24 mouse cellular contexts compared by ENCODE assay signal in the genomic region with DNA sequence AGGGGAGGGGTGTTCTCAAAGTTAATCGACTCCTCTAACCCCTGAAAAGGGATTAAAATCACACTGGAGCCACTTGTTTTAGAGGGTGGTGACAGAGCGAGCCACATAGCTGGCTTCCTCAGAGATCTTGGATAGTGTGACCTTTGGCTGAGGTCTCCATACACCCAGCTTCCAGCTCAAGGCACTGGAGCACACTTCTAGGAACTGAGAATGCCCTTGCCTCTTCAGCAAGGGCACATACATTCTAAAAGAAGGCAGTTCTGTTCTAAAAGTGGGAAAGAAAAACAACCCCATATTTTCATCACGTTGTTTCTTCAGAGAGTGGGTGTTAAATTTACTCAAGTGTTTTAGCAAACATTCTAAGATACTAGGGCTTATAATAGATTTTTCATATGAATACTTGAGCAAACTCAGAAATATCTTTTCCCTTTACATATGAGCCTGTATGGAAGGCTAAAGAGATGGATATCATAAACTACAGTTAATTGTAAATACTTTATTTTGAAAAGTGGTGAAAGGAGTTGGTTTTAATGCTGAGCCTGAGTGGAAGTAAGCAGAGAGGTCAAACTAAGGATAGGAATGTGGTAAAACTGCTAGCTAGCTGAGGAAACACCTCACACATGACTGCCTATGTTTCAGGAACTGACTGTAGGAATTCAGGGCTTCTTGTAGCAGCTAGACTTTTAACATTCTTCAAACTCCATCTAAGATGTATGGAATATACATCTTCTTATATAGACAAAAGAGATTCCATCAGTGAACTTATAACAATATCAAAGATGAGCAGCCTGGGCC. TPM values are rescaled to one million over a fixed set of nuclear protein-coding genes. Genes with fewer than 3 reads are reported as not detected.
"Had no signal": no experiment of that assay in that cellular context is flagged by ENCODE, and none has a peak within 500 bp of the region (broad histone marks: within the 10 kb centered on the region; RNA-seq: fewer than 3 reads in every experiment).

No protein-coding gene starts in this region.

- ATAC-seq: liver, postnatal 0 days; midbrain, embryonic 13.5 days; midbrain, embryonic 15.5 days had no signal

- H3K36me3 ChIP-seq: liver, embryonic 13.5 days; liver, embryonic 15.5 days; midbrain, embryonic 13.5 days; midbrain, embryonic 15.5 days; neural tube, embryonic 12.5 days had no signal

- DNase-seq: liver; liver, embryonic 13.5 days; liver, postnatal 0 days; lung, postnatal 10 days; retina, postnatal 1 day; right cerebral cortex, adult 18-20 months; right cerebral cortex, postnatal 25 days; right cerebral cortex, postnatal 4 days; spleen, adult 18-20 months; thymus, adult 2 months; thymus, postnatal 25 days; thymus, postnatal 4 days had no signal

- H3K4me3 ChIP-seq: liver, embryonic 13.5 days; liver, embryonic 15.5 days; megakaryocyte, embryonic 14.5 days; midbrain, embryonic 13.5 days; midbrain, embryonic 15.5 days; neural tube, embryonic 12.5 days had no signal

- H3K9ac ChIP-seq: liver, embryonic 13.5 days; liver, embryonic 15.5 days; liver, postnatal 0 days; midbrain, embryonic 13.5 days; midbrain, embryonic 15.5 days; neural tube, embryonic 12.5 days had no signal

- H3K9me3 ChIP-seq: liver, embryonic 13.5 days; liver, embryonic 15.5 days; megakaryocyte, embryonic 14.5 days; midbrain, embryonic 13.5 days; midbrain, embryonic 15.5 days; neural tube, embryonic 12.5 days had no signal

- H3K27me3 ChIP-seq: liver, embryonic 13.5 days; liver, embryonic 15.5 days; megakaryocyte, embryonic 14.5 days; midbrain, embryonic 13.5 days; midbrain, embryonic 15.5 days; neural tube, embryonic 12.5 days had no signal

- H3K4me2 ChIP-seq: liver, embryonic 11.5 days; liver, embryonic 13.5 days; liver, embryonic 15.5 days; midbrain, embryonic 11.5 days; midbrain, embryonic 13.5 days; midbrain, embryonic 15.5 days; neural tube, embryonic 12.5 days had no signal

- H3K27ac ChIP-seq: liver, embryonic 13.5 days; liver, embryonic 15.5 days; macrophage; midbrain, embryonic 13.5 days; midbrain, embryonic 15.5 days; neural tube, embryonic 12.5 days had no signal

- H3K4me1 ChIP-seq: liver, embryonic 13.5 days; liver, embryonic 15.5 days; megakaryocyte, embryonic 14.5 days; midbrain, embryonic 13.5 days; midbrain, embryonic 15.5 days; neural tube, embryonic 12.5 days had no signal

RNA-seq across cellular contexts. Expression of gene Impg1, which starts 14.6 kb away (rescaled TPM):
- polyA plus RNA-seq: liver, embryonic 11.5 days; liver, embryonic 13.5 days; liver, embryonic 15.5 days; liver, postnatal 0 days; macrophage; midbrain, embryonic 11.5 days; midbrain, embryonic 13.5 days; midbrain, embryonic 15.5 days; midbrain, postnatal 0 days; neural tube, embryonic 12.5 days; neural tube, embryonic 14.5 days; small intestine, adult 2 months; urinary bladder, adult 2 months had no signal
